Mouse (Mus musculus) midbrain, postnatal 0 days (tissue): Measurements from ENCODE around the gene Senp6. TPM values are rescaled to one million over a fixed set of nuclear protein-coding genes. Genes with fewer than 3 reads are reported as not detected.

ENCODE experiments used
- ATAC-seq: fragments of 200-750 bp; cut with Nextera tagmentation; 2 replicates; pipeline ENCODE4 v1.8.0; 2017; ENCODE audit warnings: moderate number of reproducible peaks, mild to moderate bottlenecking, moderate TSS enrichment, moderate library complexity; ENCODE audit not compliant: low FRiP score
- DNase-seq: peaks from one replicate; pipeline ENCODE4 v3.0.0-alpha.2; 2015; ENCODE audit warnings: low spot score
- H3K27ac ChIP-seq: fragments of 300-500 bp; sonication (generic); 2 replicates; pipeline ENCODE4 v1.5.1; 2014; ENCODE audit warnings: low read depth, mild to moderate bottlenecking, low read length, mixed read lengths
- H3K27me3 ChIP-seq: fragments of 300-500 bp; sonication (generic); 2 replicates; pipeline ENCODE4 v1.6.1; 2014; ENCODE audit warnings: low read length, control low read depth, mixed read lengths; ENCODE audit not compliant: insufficient read depth
- H3K36me3 ChIP-seq: fragments of 300-500 bp; sonication (generic); 2 replicates; pipeline ENCODE4 v1.6.1; 2014; ENCODE audit warnings: low read length, control low read depth, mixed read lengths; ENCODE audit not compliant: insufficient read depth
- H3K4me1 ChIP-seq: fragments of 300-500 bp; sonication (generic); 2 replicates; pipeline ENCODE4 v1.6.1; 2014; ENCODE audit warnings: mild to moderate bottlenecking, control low read depth, antibody characterized with exemption, low read length, mixed read lengths; ENCODE audit not compliant: insufficient read depth
- H3K4me2 ChIP-seq: fragments of 300-500 bp; sonication (generic); 2 replicates; pipeline ENCODE4 v1.6.1; 2014; ENCODE audit warnings: low read depth, mild to moderate bottlenecking, low read length, mixed read lengths; ENCODE audit not compliant: poor library complexity, severe bottlenecking
- H3K4me3 ChIP-seq: fragments of 300-500 bp; sonication (generic); 2 replicates; pipeline ENCODE4 v1.5.1; 2014; ENCODE audit warnings: low read depth, mild to moderate bottlenecking, low read length, moderate library complexity
- H3K9ac ChIP-seq: fragments of 300-500 bp; sonication (generic); replicated peaks from 2 replicates; pipeline ENCODE4 v1.6.1; 2014; ENCODE audit warnings: mild to moderate bottlenecking, low read length, moderate library complexity, mixed read lengths; ENCODE audit not compliant: poor library complexity, severe bottlenecking
- H3K9me3 ChIP-seq: fragments of 300-500 bp; sonication (generic); 2 replicates; pipeline ENCODE4 v1.6.1; 2016; ENCODE audit warnings: low read length, control low read depth
- CTCF ChIP-seq: IDR thresholded peaks from 2 replicates; pipeline ENCODE4 v1.5.1; 2016; ENCODE audit warnings: antibody characterized with exemption, mild to moderate bottlenecking
- WGBS: fragments of 180-500 bp; shearing (Covaris S2); extraction: QIAGEN DNeasy Blood & Tissue Kit; methylation state at CpG from one replicate; pipeline ENCODE4 v1.1.7; 2014; 5-methylcytosine and 5-hydroxymethylcytosine counted together
- polyA plus RNA-seq: library from polyadenylated mRNA; unstranded; fragments of >200 nt; fragmentation: Nextera tagmentation; extraction: Ambion mirVana; gene quantifications from 2 replicates; pipeline ENCODE4 v1.2.1, GENCODE M21; 2015
- total RNA-seq: library from RNA; depleted of rRNA; stranded (reverse); fragments of >200 nt; gene quantifications from 2 replicates; pipeline ENCODE4 v1.2.3, GENCODE M21; 2014

The Senp6 gene
- total and polyA plus RNA-seq, 2 experiments from 2014 or later: 43.7 to 88.0 TPM

GRCm38 (mm10) chr9:80155277-80155676 lies 88.6 kb downstream of the Senp6 start:
- H3K36me3 ChIP-seq: no peaks in the 10 kb centered on the region
- 20% methylated on average over 5 of the region's 5 CpGs for WGBS
- no peaks in the 10 kb centered on the region for H3K4me1 ChIP-seq
- no peak overlapping the region for H3K9ac ChIP-seq
- no peak overlapping the region for H3K4me3 ChIP-seq
- H3K4me2 ChIP-seq: no peak overlapping the region
- DNase-seq (peak; percentile 73), ATAC-seq (no peak)
- no peak for TF ChIP-seq CTCF
- H3K27ac ChIP-seq: no peak overlapping the region
- no peaks in the 10 kb centered on the region for H3K27me3 ChIP-seq
- H3K9me3 ChIP-seq: no peaks in the 10 kb centered on the region

GRCm38 (mm10) chr9:80156780-80157179 lies 90.1 kb downstream of the Senp6 start:
- ATAC-seq: no peak
- Histone ChIP-seq H3K4me1 (no peaks in the 10 kb centered on the region), H3K9ac (no peak overlapping the region), H3K27ac (no peak overlapping the region), H3K27me3 (no peaks in the 10 kb centered on the region), H3K4me3 (no peak overlapping the region), H3K9me3 (no peaks in the 10 kb centered on the region), H3K4me2 (no peak overlapping the region), H3K36me3 (no peaks in the 10 kb centered on the region)
- no peak for TF ChIP-seq CTCF
- DNase-seq: no peak
- 91% methylated on average over 5 of the region's 5 CpGs for WGBS

- ATAC-seq (no peak), DNase-seq (no peak)
- WGBS: 91% methylated on average over 12 of the region's 12 CpGs
- no peak overlapping the region for H3K4me2 ChIP-seq
- no peak overlapping the region for H3K4me3 ChIP-seq
- H3K9ac ChIP-seq: no peak overlapping the region
- no peaks in the 10 kb centered on the region for H3K4me1 ChIP-seq
- H3K9me3 ChIP-seq: no peaks in the 10 kb centered on the region
- TF ChIP-seq CTCF: no peak
- no peak overlapping the region for H3K27ac ChIP-seq
- no peaks in the 10 kb centered on the region for H3K27me3 ChIP-seq
- H3K36me3 ChIP-seq: no peaks in the 10 kb centered on the region
Measured at GRCm38 (mm10) chr9:80157840-80158465, 91.2 kb downstream of the Senp6 start.

GRCm38 (mm10) chr9:80158937-80159336 lies 92.2 kb downstream of the Senp6 start:
- Histone ChIP-seq H3K36me3 (no peaks in the 10 kb centered on the region), H3K9ac (no peak overlapping the region), H3K4me3 (no peak overlapping the region), H3K9me3 (no peaks in the 10 kb centered on the region), H3K27ac (no peak overlapping the region), H3K4me2 (no peak overlapping the region), H3K27me3 (no peaks in the 10 kb centered on the region), H3K4me1 (no peaks in the 10 kb centered on the region)
- DNase-seq (no peak), ATAC-seq (no peak)
- WGBS: 71% methylated on average over 5 of the region's 5 CpGs
- no peak for TF ChIP-seq CTCF

- WGBS: 54% methylated on average over 4 of the region's 4 CpGs
- no peaks in the 10 kb centered on the region for H3K4me1 ChIP-seq
Measured at GRCm38 (mm10) chr9:80161451-80161850, 94.7 kb downstream of the Senp6 start.

GRCm38 (mm10) chr9:80163126-80163723 lies 96.5 kb downstream of the Senp6 start:
- no peak for TF ChIP-seq CTCF
- ATAC-seq: no peak

More at GRCm38 (mm10) chr9:80161451-80161850, 94.7 kb downstream of the Senp6 start:
- H3K9ac ChIP-seq: no peak overlapping the region
- H3K27ac ChIP-seq: no peak overlapping the region
- H3K27me3 ChIP-seq: no peaks in the 10 kb centered on the region
- ATAC-seq (no peak), DNase-seq (no peak)
- no peak for TF ChIP-seq CTCF
- H3K36me3 ChIP-seq: no peaks in the 10 kb centered on the region
- H3K4me2 ChIP-seq: no peak overlapping the region
- H3K9me3 ChIP-seq: no peaks in the 10 kb centered on the region
- no peak overlapping the region for H3K4me3 ChIP-seq

More at GRCm38 (mm10) chr9:80163126-80163723, 96.5 kb downstream of the Senp6 start:
- Histone ChIP-seq H3K4me1 (no peaks in the 10 kb centered on the region), H3K27ac (no peak overlapping the region), H3K9me3 (no peaks in the 10 kb centered on the region), H3K9ac (no peak overlapping the region), H3K4me3 (no peak overlapping the region), H3K27me3 (no peaks in the 10 kb centered on the region), H3K36me3 (no peaks in the 10 kb centered on the region), H3K4me2 (no peak overlapping the region)
- DNase-seq: no peak
- 81% methylated on average over 4 of the region's 4 CpGs for WGBS
